In the genomic region with DNA sequence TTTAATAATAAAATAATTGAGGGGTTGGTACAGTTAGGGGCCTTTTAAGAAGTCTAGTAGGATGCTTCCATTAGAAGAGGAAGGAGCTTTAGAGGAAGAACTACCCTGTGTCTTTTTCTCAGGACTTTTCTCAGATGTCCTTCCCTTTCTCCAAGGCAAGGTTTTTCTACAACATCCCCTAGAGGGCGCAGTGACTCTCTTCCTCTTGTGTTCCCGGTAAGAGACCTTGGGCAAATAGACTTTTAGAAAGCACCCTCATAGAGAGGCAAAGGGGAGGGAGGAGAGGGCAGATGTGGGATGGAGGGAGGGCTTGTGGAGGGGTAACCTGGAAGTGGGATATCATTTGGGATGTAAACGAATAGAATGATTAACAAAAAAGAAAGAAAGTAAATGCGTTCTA, we compare ENCODE assay signal across 8 mouse cellular contexts.
A peak's percentile ranks its signal among the peaks of the same experiment; 100 is the strongest.
DNase-seq lines count a peak whose midpoint lies in the region; ATAC-seq lines count a peak whose summit lies in the region.

No protein-coding gene starts in this region.

- H3K4me2 ChIP-seq in forebrain, embryonic 11.5 days (ENCODE audit: low read depth, low read length, severe bottlenecking) = no peak overlapping the region
- no peak overlapping the region for H3K4me2 ChIP-seq in forebrain, embryonic 16.5 days (ENCODE audit: low read length)

- H3K4me1 ChIP-seq in forebrain, embryonic 11.5 days (replicated peaks; ENCODE audit: control insufficient read depth, insufficient read depth, low read length) = no peaks in the 10 kb centered on the region; the same call in 1 of the 2 replicates
- no peaks in the 10 kb centered on the region for H3K4me1 ChIP-seq in forebrain, embryonic 16.5 days (replicated peaks; ENCODE audit: control insufficient read depth, insufficient read depth, low read length)

- WGBS in forebrain, embryonic 11.5 days = 29% methylated on average over 4 of the region's 4 CpGs
- 28% methylated on average over 4 of the region's 4 CpGs for WGBS in forebrain, embryonic 16.5 days

- no peak overlapping the region for H3K27ac ChIP-seq in forebrain, embryonic 11.5 days (ENCODE audit: low read depth, low read length)
- no peak overlapping the region for H3K27ac ChIP-seq in forebrain, embryonic 16.5 days (ENCODE audit: low read length)

- H3K9me3 ChIP-seq in forebrain, embryonic 11.5 days (ENCODE audit: control insufficient read depth, low read length) = no peaks in the 10 kb centered on the region
- H3K9me3 ChIP-seq in forebrain, embryonic 16.5 days (ENCODE audit: control insufficient read depth, low read length) = no peaks in the 10 kb centered on the region

- H3K36me3 ChIP-seq in forebrain, embryonic 11.5 days (ENCODE audit: control insufficient read depth, insufficient read depth, low read length) = no peaks in the 10 kb centered on the region
- H3K36me3 ChIP-seq in forebrain, embryonic 16.5 days (ENCODE audit: control insufficient read depth, insufficient read depth) = no peaks in the 10 kb centered on the region

- no peak overlapping the region for H3K4me3 ChIP-seq in forebrain, embryonic 11.5 days (ENCODE audit: low read depth, low read length)
- H3K4me3 ChIP-seq in forebrain, embryonic 16.5 days (replicated peaks; ENCODE audit: low read length) = no peak overlapping the region

- H3K27me3 ChIP-seq in forebrain, embryonic 11.5 days (ENCODE audit: control insufficient read depth, insufficient read depth, low read length) = no peaks in the 10 kb centered on the region
- no peaks in the 10 kb centered on the region for H3K27me3 ChIP-seq in forebrain, embryonic 16.5 days (replicated peaks; ENCODE audit: control insufficient read depth, insufficient read depth, low read length)

- H3K9ac ChIP-seq in forebrain, embryonic 11.5 days (ENCODE audit: low read length) = no peak overlapping the region
- H3K9ac ChIP-seq in forebrain, embryonic 16.5 days (replicated peaks; ENCODE audit: low read depth, low read length) = no peak overlapping the region

- DNase-seq in forebrain, embryonic 11.5 days (ENCODE audit: low spot score) = peak; percentile 53
- peak; percentile 60 for DNase-seq in urinary bladder, postnatal 14 days (ENCODE audit: low spot score)
- no peak for DNase-seq in urinary bladder, postnatal 10 days (ENCODE audit: low spot score)
- peak; percentile 28 to 84 for DNase-seq in frontal cortex, adult 2 months (ENCODE audit: extremely low spot score in 1 of 2, low spot score in 1 of 2)
- DNase-seq in layer of hippocampus, adult 9-10 months (ENCODE audit: low spot score) = peak; percentile 41

- ATAC-seq in forebrain, embryonic 11.5 days (replicated peaks; ENCODE audit: low FRiP score) = no peak
- no peak for ATAC-seq in forebrain, embryonic 16.5 days
- ATAC-seq in megakaryocyte progenitor cell, adult 5-6 weeks (replicated peaks; ENCODE audit: poor library complexity) = peak; percentile 61
- no peak for ATAC-seq in activated CD4-positive, CD25-positive, alpha-beta regulatory T cell, adult 4 months
